Mouse (Mus musculus) neural tube, embryonic 11.5 days (tissue): ENCODE data around the gene Gm13306. TPM values are rescaled to one million over a fixed set of nuclear protein-coding genes. Genes with fewer than 3 reads are reported as not detected.
"Not testable (repeated sequence)": the region's sequence is repeated elsewhere in the genome, so short reads cannot be mapped to it uniquely, and the experiment has no call there.

Experiments used
- ATAC-seq: fragments of 200-750 bp; cut with Nextera tagmentation; 2 replicates; pipeline ENCODE4 v1.8.0; 2017; ENCODE audit warnings: moderate number of reproducible peaks, mild to moderate bottlenecking, moderate TSS enrichment, moderate library complexity; ENCODE audit not compliant: insufficient read depth, low FRiP score, low TSS enrichment
- DNase-seq: peaks from one replicate; pipeline ENCODE4 v3.0.0-alpha.2; 2015; ENCODE audit warnings: low spot score
- H3K27ac ChIP-seq: fragments of 300-500 bp; sonication (generic); 2 replicates; pipeline ENCODE4 v1.5.1; 2014; ENCODE audit warnings: low read depth, mild to moderate bottlenecking, low read length
- H3K27me3 ChIP-seq: fragments of 300-500 bp; sonication (generic); 2 replicates; pipeline ENCODE4 v1.6.1; 2014; ENCODE audit warnings: mild to moderate bottlenecking, low read length, mixed read lengths; ENCODE audit not compliant: control insufficient read depth, insufficient read depth
- H3K36me3 ChIP-seq: fragments of 300-500 bp; sonication (generic); 2 replicates; pipeline ENCODE4 v1.6.1; 2014; ENCODE audit warnings: mild to moderate bottlenecking, low read length, moderate library complexity, mixed read lengths; ENCODE audit not compliant: control insufficient read depth, insufficient read depth
- H3K4me1 ChIP-seq: fragments of 300-500 bp; sonication (generic); 2 replicates; pipeline ENCODE4 v1.6.1; 2014; ENCODE audit warnings: low read length, mixed read lengths; ENCODE audit not compliant: control insufficient read depth, insufficient read depth
- H3K4me2 ChIP-seq: fragments of 300-500 bp; sonication (generic); 2 replicates; pipeline ENCODE4 v1.6.1; 2014; ENCODE audit warnings: low read depth, mild to moderate bottlenecking, moderate library complexity
- H3K4me3 ChIP-seq: fragments of 300-500 bp; sonication (generic); 2 replicates; pipeline ENCODE4 v1.5.1; 2014; ENCODE audit warnings: low read depth, low read length
- H3K9ac ChIP-seq: fragments of 300-500 bp; sonication (generic); 2 replicates; pipeline ENCODE4 v1.6.1; 2014; ENCODE audit warnings: mild to moderate bottlenecking, low read length
- H3K9me3 ChIP-seq: fragments of 300-500 bp; sonication (generic); 2 replicates; pipeline ENCODE4 v1.6.1; 2016; ENCODE audit warnings: low read length; ENCODE audit not compliant: control insufficient read depth
- WGBS: fragments of 180-500 bp; shearing (Covaris S2); extraction: QIAGEN DNeasy Blood & Tissue Kit; methylation state at CpG from one replicate; pipeline ENCODE4 v1.1.7; 2014; 5-methylcytosine and 5-hydroxymethylcytosine counted together
- polyA plus RNA-seq: library from polyadenylated mRNA; unstranded; fragments of >200 nt; fragmentation: Nextera tagmentation; extraction: Ambion mirVana; gene quantifications from 2 replicates; pipeline ENCODE4 v1.2.1, GENCODE M21; 2014

Gene Gm13306
- not detected in 2 replicates for polyA plus RNA-seq

DNA sequence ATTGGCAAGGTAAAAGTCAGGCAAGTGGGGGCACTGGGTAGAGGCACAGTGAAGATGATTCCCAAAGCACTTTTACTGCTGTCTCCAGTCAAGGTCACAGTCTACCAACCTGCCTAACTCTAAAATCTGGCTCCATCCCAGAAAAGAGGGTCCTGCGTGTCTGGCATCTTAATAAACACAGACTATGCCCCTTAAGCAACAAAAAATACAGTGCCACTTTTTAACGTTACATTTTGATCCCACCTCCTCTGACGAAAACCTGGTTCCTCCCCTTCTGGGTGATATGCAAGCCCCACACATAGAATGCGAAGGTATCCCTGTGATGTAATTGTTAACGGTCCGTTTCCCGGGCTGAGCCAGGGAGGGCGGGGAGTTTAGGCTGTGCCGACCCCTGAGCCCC lies at the start of gene Gm13306:
Gene Gm13306, plus strand, starts transcription at position 301 of the 400 bp plus-strand sequence.
- not testable (repeated sequence) for H3K36me3 ChIP-seq, H3K9ac ChIP-seq
- WGBS, result no CpG with 5 or more reads among the region's 9 CpGs

DNA sequence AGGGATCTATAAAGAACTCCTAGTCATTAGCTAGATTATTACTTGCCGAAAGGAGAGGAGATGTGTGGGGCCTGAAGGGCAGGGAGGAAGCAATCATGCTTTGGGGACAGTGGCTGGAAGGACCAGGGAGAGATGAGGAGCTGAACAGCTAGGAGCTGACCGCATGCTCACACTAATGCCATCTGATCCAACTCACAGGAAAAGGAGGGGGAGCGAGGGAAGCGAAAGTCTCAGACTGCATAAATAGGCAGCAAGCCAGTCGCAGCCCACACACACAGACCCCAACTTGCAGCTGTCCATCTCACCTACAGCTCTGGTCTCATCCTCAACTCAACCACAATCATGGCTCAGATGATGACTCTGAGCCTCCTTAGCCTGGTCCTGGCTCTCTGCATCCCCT lies 38.7 kb upstream of the Gm13306 start, which contains the start of gene Gm13304:
Gene Gm13304, plus strand, starts transcription at position 301 of the 400 bp plus-strand sequence.
- no CpG with 5 or more reads among the region's 5 CpGs for WGBS
- not testable (repeated sequence) for H3K27ac ChIP-seq, DNase-seq, H3K4me1 ChIP-seq, H3K9ac ChIP-seq, ATAC-seq, H3K4me3 ChIP-seq, H3K9me3 ChIP-seq, H3K36me3 ChIP-seq, H3K27me3 ChIP-seq, H3K4me2 ChIP-seq

More for the DNA sequence above, at the start of gene Gm13306:
- not testable (repeated sequence) for H3K27ac ChIP-seq, H3K9me3 ChIP-seq, H3K4me1 ChIP-seq, ATAC-seq, H3K4me2 ChIP-seq, H3K27me3 ChIP-seq, DNase-seq, H3K4me3 ChIP-seq

DNA sequence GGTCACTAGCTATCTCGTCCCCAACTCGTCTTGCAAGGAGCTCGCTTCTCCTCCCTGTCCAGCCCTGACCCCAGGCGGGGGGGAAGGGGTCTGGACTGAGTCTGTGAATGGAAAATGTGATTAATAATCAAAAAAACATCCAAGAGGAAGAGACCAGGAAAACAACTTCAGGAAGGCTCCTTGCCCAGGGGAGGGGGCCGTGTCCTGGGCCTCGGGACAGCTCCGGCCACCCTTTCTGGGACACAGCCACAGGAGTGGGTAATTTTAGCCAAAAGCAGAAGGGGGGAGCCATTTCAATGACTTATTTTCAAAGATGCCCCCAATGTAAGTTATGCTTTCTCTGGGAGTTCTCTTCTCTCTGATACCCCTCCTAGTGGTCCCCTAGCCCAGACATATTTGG lies 15.3 kb downstream of the Gm13306 start, which contains the start of gene Gm13305:
Gene Gm13305, minus strand, starts transcription at position 101 of the 400 bp plus-strand sequence.
- H3K9ac ChIP-seq, H3K4me2 ChIP-seq, H3K4me1 ChIP-seq, H3K9me3 ChIP-seq, H3K27me3 ChIP-seq, H3K36me3 ChIP-seq, DNase-seq, H3K4me3 ChIP-seq, ATAC-seq, H3K27ac ChIP-seq: not testable (repeated sequence)
- whole genome bisulfite sequencing, result no CpG with 5 or more reads among the region's 7 CpGs

DNA sequence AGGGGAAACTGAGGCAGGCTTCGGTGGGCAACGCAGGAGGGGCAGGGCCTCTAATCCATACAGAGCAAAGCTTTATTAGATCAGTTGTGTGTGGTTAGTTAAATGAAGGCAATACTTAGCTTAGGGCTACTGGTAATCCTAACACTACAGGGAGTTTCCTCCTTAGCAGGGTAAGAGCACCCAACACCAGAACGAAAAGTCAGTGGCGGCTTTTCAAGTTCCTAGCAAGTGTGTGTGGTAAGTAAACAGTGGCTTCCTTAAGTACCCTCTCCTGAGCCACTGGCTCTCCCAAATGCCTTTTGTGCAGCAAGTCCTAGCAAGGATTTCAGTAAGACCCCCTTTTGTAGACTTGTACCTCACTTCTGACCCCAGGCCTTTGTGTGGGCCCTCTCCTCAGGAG lies 25.0 kb downstream of the Gm13306 start:
- not testable (repeated sequence) for H3K4me1 ChIP-seq, H3K27me3 ChIP-seq, H3K9ac ChIP-seq, H3K27ac ChIP-seq, H3K36me3 ChIP-seq, DNase-seq, H3K4me3 ChIP-seq, ATAC-seq, H3K9me3 ChIP-seq, H3K4me2 ChIP-seq
- WGBS, result no CpG with 5 or more reads among the region's 4 CpGs

DNA sequence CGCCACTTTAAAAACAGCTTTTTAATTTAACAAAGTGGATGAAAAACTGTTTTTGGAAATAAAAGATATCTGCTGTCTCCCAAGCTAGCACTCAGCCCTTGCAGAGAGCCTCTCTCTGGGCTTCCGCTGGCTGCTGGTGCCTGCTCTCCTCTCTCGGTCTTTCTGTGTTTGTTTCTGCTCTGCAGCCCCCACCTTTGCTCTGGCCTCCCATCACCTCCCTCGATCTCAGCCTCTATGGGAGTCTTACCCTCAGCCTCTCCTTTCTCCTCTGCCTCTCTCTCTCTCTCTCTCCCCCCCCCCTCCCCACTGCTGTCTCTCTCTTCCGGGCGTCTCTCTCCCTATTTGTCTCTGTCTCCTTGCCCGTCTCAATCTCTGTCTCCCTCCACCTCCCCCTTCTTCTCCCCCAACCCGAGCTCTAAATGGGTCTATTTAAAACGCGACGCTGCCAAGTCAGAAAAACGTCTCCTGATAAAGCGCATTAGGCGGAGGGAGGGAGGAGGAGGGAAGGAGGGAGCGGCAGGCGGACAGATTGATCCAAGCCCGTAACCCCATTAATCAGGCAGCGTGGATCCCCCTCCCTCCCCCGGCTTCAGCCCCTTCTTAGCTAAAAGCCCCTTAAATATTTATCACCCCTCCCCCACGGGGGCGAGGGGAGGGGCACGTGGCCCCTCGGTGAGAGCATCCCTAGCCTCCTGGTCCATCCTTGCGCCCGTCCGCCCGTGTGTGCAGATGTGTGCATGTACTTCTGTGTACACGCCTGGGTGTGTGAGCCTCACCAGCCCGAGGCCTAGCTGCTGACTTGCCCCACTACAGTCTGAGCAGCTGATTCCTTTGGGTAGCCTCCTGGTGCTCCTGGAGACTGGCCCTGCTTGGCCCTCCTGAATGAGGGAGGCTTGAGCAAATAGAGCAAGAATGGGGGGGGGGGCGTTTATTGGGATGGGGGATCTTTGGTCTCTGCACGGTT lies 30.3 kb downstream of the Gm13306 start:
- not testable (repeated sequence) for H3K9ac ChIP-seq, H3K4me2 ChIP-seq, H3K4me3 ChIP-seq, H3K4me1 ChIP-seq, DNase-seq, H3K9me3 ChIP-seq, H3K27ac ChIP-seq, H3K27me3 ChIP-seq, H3K36me3 ChIP-seq
- ATAC-seq, result peak; percentile 77
- no CpG with 5 or more reads among the region's 31 CpGs for whole genome bisulfite sequencing

DNA sequence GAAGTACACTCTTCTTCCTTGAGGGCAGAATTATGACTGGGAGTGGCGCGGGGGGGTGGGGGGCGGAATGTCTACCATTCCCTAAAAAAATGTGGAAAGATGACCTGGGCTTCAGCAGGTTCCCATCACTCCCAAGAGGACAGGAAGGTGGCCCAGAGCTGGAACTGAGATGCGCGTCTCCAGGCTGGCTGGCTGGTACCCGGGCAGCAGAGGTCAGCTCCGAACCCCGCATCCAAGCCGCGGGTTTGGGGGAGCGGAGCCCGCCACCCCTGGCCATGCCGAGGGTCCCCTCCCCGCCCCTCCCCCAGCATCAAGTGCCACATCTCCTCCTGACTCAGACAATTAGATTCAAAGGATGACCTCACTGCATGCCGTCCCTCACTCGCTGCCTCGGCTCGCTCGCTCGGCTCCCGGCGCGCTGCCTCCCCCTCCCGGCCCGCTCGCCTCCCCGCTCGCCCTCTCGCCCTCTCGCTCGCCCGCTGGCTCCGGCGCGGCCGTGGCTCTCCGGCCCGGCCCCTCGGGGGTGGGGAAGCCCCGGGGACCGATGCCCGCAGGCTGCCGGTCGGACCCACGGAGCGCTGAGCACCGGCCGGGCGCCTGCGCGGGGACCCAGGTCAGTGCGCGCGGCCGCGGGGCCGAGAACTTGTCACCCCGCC lies 31.2 kb downstream of the Gm13306 start:
- WGBS, result no CpG with 5 or more reads among the region's 58 CpGs
- not testable (repeated sequence) for H3K36me3 ChIP-seq, H3K27ac ChIP-seq, H3K4me1 ChIP-seq, H3K4me2 ChIP-seq, H3K4me3 ChIP-seq, DNase-seq, H3K9ac ChIP-seq, H3K27me3 ChIP-seq, H3K9me3 ChIP-seq
- ATAC-seq, result peak; percentile 53

DNA sequence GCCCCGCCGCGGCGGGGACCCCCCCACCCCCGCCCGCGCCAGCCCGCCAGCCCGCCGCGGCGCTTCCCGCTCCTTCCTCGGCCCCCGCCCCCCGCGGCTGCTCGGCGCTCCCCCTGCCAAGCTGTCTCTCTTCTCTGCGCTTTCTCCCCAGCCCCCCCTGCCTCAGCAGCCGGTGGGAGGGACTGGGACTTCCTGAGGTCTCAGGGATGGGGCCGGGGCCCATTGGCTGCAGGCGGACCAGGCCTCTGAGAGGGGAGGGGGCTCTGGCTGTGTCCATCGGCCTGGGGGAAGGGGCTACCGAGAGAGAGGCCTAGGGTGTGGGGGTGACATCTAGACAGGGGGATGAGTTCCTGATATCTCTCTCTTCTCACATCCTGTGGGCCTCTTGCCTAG lies 31.7 kb downstream of the Gm13306 start:
- peak; percentile 58 for ATAC-seq

More for the DNA sequence above, 31.7 kb downstream of the Gm13306 start:
- no CpG with 5 or more reads among the region's 25 CpGs for WGBS
- H3K4me1 ChIP-seq, H3K4me3 ChIP-seq, H3K9me3 ChIP-seq, H3K4me2 ChIP-seq, DNase-seq, H3K9ac ChIP-seq, H3K27ac ChIP-seq, H3K36me3 ChIP-seq, H3K27me3 ChIP-seq: not testable (repeated sequence)
